Mouse (Mus musculus) ES-E14 (cell line): ENCODE results near the gene Nfx1.

Experiments
- CHD2 ChIP-seq: IDR thresholded peaks from 2 replicates; pipeline ENCODE4 v1.6.1; 2014; ENCODE audit warnings: mild to moderate bottlenecking, low read depth, low read length, inconsistent platforms
- HCFC1 ChIP-seq: IDR thresholded peaks from 2 replicates; pipeline ENCODE4 v1.6.1; 2012; ENCODE audit warnings: low read length, inconsistent platforms, borderline replicate concordance; ENCODE audit not compliant: insufficient read depth
- MAFK ChIP-seq: IDR thresholded peaks from 2 replicates; pipeline ENCODE4 v1.6.1; 2014; ENCODE audit warnings: mild to moderate bottlenecking, low read depth, low read length, inconsistent platforms; ENCODE audit not compliant: insufficient read depth
- ZC3H11A ChIP-seq: IDR thresholded peaks from 2 replicates; pipeline ENCODE4 v1.6.1; 2012; ENCODE audit warnings: low read depth, mild to moderate bottlenecking, inconsistent platforms, low read length, borderline replicate concordance
- ZNF384 ChIP-seq: IDR thresholded peaks from 2 replicates; pipeline ENCODE4 v1.6.1; 2012; ENCODE audit warnings: low read depth, low read length, inconsistent platforms

DNA sequence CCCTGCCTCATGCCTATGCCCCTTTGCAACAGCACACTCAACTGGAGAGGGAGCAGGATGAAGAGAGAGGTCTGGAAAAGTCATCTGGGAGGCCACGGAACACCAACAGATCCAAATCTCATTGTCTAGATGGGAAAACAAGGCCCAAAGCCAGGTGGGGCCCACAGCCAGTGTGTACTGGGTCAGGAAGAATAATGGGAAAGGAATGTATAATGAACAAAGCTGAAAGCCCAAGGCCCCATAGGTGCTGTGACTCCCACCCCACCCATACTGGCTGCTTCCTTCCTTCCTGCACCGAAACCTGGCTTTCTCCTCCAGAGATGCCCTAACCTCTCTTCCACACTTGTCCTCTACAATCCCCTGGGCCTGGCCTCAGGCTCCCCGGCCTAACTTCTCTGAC, 60.5 kb downstream of the Nfx1 start:
- no peak for TF ChIP-seq MAFK
- no peak for TF ChIP-seq ZC3H11A
- TF ChIP-seq HCFC1, result no peak
- no peak for TF ChIP-seq ZNF384
- TF ChIP-seq CHD2, result no peak
